Mouse (Mus musculus): ENCODE measurements around the gene A930017K11Rik. TPM values are rescaled to one million over a fixed set of nuclear protein-coding genes. Genes with fewer than 3 reads are reported as not detected.
A peak's percentile ranks its signal among the peaks of the same experiment; 100 is the strongest.

Gene A930017K11Rik
- polyA plus RNA-seq, 1 experiment from 2014 or later, result 0.28 TPM

- no peaks in the 10 kb centered on the region for H3K9me3 ChIP-seq (ENCODE audit: control insufficient read depth, low read length)
- H3K4me2 ChIP-seq (ENCODE audit: low read length), result no peak overlapping the region
- ATAC-seq (replicated peaks; ENCODE audit: low FRiP score, low TSS enrichment, low read depth) (no peak), DNase-seq (ENCODE audit: low spot score) (no peak)
- no peak overlapping the region for H3K9ac ChIP-seq (ENCODE audit: low read length)
- no peak overlapping the region for H3K27ac ChIP-seq (ENCODE audit: low read depth)
- WGBS, result 86% methylated on average over 3 of the region's 3 CpGs
- H3K27me3 ChIP-seq (replicated peaks; ENCODE audit: control insufficient read depth, insufficient read depth, low read length), result no peaks in the 10 kb centered on the region
- peaks cover 13% of the 10 kb centered on the region for H3K4me1 ChIP-seq (replicated peaks; ENCODE audit: control insufficient read depth, insufficient read depth, low read length)
- no peaks in the 10 kb centered on the region for H3K36me3 ChIP-seq (ENCODE audit: control insufficient read depth, insufficient read depth, low read length)
- H3K4me3 ChIP-seq (ENCODE audit: low read depth, low read length), result no peak overlapping the region
Measured at GRCm38 (mm10) chr17:25982913-25983312, 30.5 kb upstream of the A930017K11Rik start.

- WGBS, result 89% methylated on average over 5 of the region's 5 CpGs
- H3K27ac ChIP-seq (ENCODE audit: low read depth), result no peak overlapping the region
- ATAC-seq (replicated peaks; ENCODE audit: low FRiP score, low TSS enrichment, low read depth) (no peak), DNase-seq (ENCODE audit: low spot score) (no peak)
- H3K27me3 ChIP-seq (replicated peaks; ENCODE audit: control insufficient read depth, insufficient read depth, low read length), result no peaks in the 10 kb centered on the region
- H3K9me3 ChIP-seq (ENCODE audit: control insufficient read depth, low read length), result no peaks in the 10 kb centered on the region
- 0 out of 2 replicates have a peak overlapping the region, but pooled peaks have one; percentile 13 for H3K9ac ChIP-seq (ENCODE audit: low read length)
- H3K4me2 ChIP-seq (ENCODE audit: low read length), result no peak overlapping the region
- no peak overlapping the region for H3K4me3 ChIP-seq (ENCODE audit: low read depth, low read length)
- no peaks in the 10 kb centered on the region for H3K36me3 ChIP-seq (ENCODE audit: control insufficient read depth, insufficient read depth, low read length)
- peaks cover 13% of the 10 kb centered on the region for H3K4me1 ChIP-seq (replicated peaks; ENCODE audit: control insufficient read depth, insufficient read depth, low read length)
Measured at GRCm38 (mm10) chr17:25980854-25981253, 28.5 kb upstream of the A930017K11Rik start.

- H3K4me1 ChIP-seq (replicated peaks; ENCODE audit: control insufficient read depth, insufficient read depth, low read length), result peaks cover 13% of the 10 kb centered on the region
- no peak overlapping the region for H3K27ac ChIP-seq (ENCODE audit: low read depth)
- H3K4me2 ChIP-seq (ENCODE audit: low read length), result no peak overlapping the region
- H3K9me3 ChIP-seq (ENCODE audit: control insufficient read depth, low read length), result no peaks in the 10 kb centered on the region
- 87% methylated on average over 5 of the region's 5 CpGs for WGBS
- no peaks in the 10 kb centered on the region for H3K36me3 ChIP-seq (ENCODE audit: control insufficient read depth, insufficient read depth, low read length)
- ATAC-seq (replicated peaks; ENCODE audit: low FRiP score, low TSS enrichment, low read depth), result no peak
- no peak overlapping the region for H3K9ac ChIP-seq (ENCODE audit: low read length)
- no peak for DNase-seq (ENCODE audit: low spot score)
- no peaks in the 10 kb centered on the region for H3K27me3 ChIP-seq (replicated peaks; ENCODE audit: control insufficient read depth, insufficient read depth, low read length)
- H3K4me3 ChIP-seq (ENCODE audit: low read depth, low read length), result no peak overlapping the region
Measured at GRCm38 (mm10) chr17:25979829-25980738, 27.7 kb upstream of the A930017K11Rik start.

GRCm38 (mm10) chr17:25970954-25971707 lies 18.8 kb upstream of the A930017K11Rik start:
- Histone ChIP-seq H3K4me2 (ENCODE audit: low read length) (no peak overlapping the region), H3K4me1 (replicated peaks; ENCODE audit: control insufficient read depth, insufficient read depth, low read length) (peaks cover 14% of the 10 kb centered on the region), H3K9ac (ENCODE audit: low read length) (no peak overlapping the region), H3K36me3 (ENCODE audit: control insufficient read depth, insufficient read depth, low read length) (no peaks in the 10 kb centered on the region), H3K9me3 (ENCODE audit: control insufficient read depth, low read length) (no peaks in the 10 kb centered on the region), H3K27ac (ENCODE audit: low read depth) (no peak overlapping the region), H3K27me3 (replicated peaks; ENCODE audit: control insufficient read depth, insufficient read depth, low read length) (no peaks in the 10 kb centered on the region), H3K4me3 (ENCODE audit: low read depth, low read length) (no peak overlapping the region)
- DNase-seq (ENCODE audit: low spot score) (no peak), ATAC-seq (replicated peaks; ENCODE audit: low FRiP score, low TSS enrichment, low read depth) (no peak)
- 92% methylated on average over 4 of the region's 4 CpGs for WGBS

- no peak overlapping the region for H3K4me2 ChIP-seq (ENCODE audit: low read length)
- no peak for ATAC-seq (replicated peaks; ENCODE audit: low FRiP score, low TSS enrichment, low read depth)
- no peaks in the 10 kb centered on the region for H3K9me3 ChIP-seq (ENCODE audit: control insufficient read depth, low read length)
- peaks cover 14% of the 10 kb centered on the region for H3K4me1 ChIP-seq (replicated peaks; ENCODE audit: control insufficient read depth, insufficient read depth, low read length)
- H3K27ac ChIP-seq (ENCODE audit: low read depth), result no peak overlapping the region
- no peak overlapping the region for H3K4me3 ChIP-seq (ENCODE audit: low read depth, low read length)
- no peak for DNase-seq (ENCODE audit: low spot score)
- no peaks in the 10 kb centered on the region for H3K27me3 ChIP-seq (replicated peaks; ENCODE audit: control insufficient read depth, insufficient read depth, low read length)
- H3K9ac ChIP-seq (ENCODE audit: low read length), result no peak overlapping the region
- H3K36me3 ChIP-seq (ENCODE audit: control insufficient read depth, insufficient read depth, low read length), result no peaks in the 10 kb centered on the region
- whole genome bisulfite sequencing, result 90% methylated on average over 9 of the region's 9 CpGs
Measured at GRCm38 (mm10) chr17:25970448-25970847, 18.1 kb upstream of the A930017K11Rik start.

GRCm38 (mm10) chr17:25968176-25968575 lies 15.8 kb upstream of the A930017K11Rik start:
- Histone ChIP-seq H3K27me3 (replicated peaks; ENCODE audit: control insufficient read depth, insufficient read depth, low read length) (no peaks in the 10 kb centered on the region), H3K36me3 (ENCODE audit: control insufficient read depth, insufficient read depth, low read length) (peaks cover 13% of the 10 kb centered on the region), H3K9me3 (ENCODE audit: control insufficient read depth, low read length) (no peaks in the 10 kb centered on the region), H3K27ac (ENCODE audit: low read depth) (peak overlapping the region; percentile 6; the same call in 1 of the 2 replicates), H3K4me1 (replicated peaks; ENCODE audit: control insufficient read depth, insufficient read depth, low read length) (peaks cover 14% of the 10 kb centered on the region), H3K4me3 (ENCODE audit: low read depth, low read length) (no peak overlapping the region), H3K4me2 (ENCODE audit: low read length) (no peak overlapping the region), H3K9ac (ENCODE audit: low read length) (no peak overlapping the region)
- WGBS, result 67% methylated on average over 1 of the region's 1 CpGs
- DNase-seq (ENCODE audit: low spot score) (no peak), ATAC-seq (replicated peaks; ENCODE audit: low FRiP score, low TSS enrichment, low read depth) (peak; percentile 81)

- ATAC-seq (replicated peaks; ENCODE audit: low FRiP score, low TSS enrichment, low read depth), result no peak
- WGBS, result 33% methylated on average over 3 of the region's 3 CpGs
- H3K9me3 ChIP-seq (ENCODE audit: control insufficient read depth, low read length), result no peaks in the 10 kb centered on the region
- peak overlapping the region; percentile 6; the same call in 1 of the 2 replicates for H3K27ac ChIP-seq (ENCODE audit: low read depth)
- no peak overlapping the region for H3K9ac ChIP-seq (ENCODE audit: low read length)
- peaks cover 14% of the 10 kb centered on the region for H3K4me1 ChIP-seq (replicated peaks; ENCODE audit: control insufficient read depth, insufficient read depth, low read length)
- peaks cover 18% of the 10 kb centered on the region for H3K36me3 ChIP-seq (ENCODE audit: control insufficient read depth, insufficient read depth, low read length)
- H3K4me2 ChIP-seq (ENCODE audit: low read length), result no peak overlapping the region
- no peak for DNase-seq (ENCODE audit: low spot score)
- no peaks in the 10 kb centered on the region for H3K27me3 ChIP-seq (replicated peaks; ENCODE audit: control insufficient read depth, insufficient read depth, low read length)
- H3K4me3 ChIP-seq (ENCODE audit: low read depth, low read length), result no peak overlapping the region
Measured at GRCm38 (mm10) chr17:25967652-25968051, 15.3 kb upstream of the A930017K11Rik start.

GRCm38 (mm10) chr17:25964271-25964670 lies 11.9 kb upstream of the A930017K11Rik start:
- Histone ChIP-seq H3K9ac (ENCODE audit: low read length) (no peak overlapping the region), H3K36me3 (ENCODE audit: control insufficient read depth, insufficient read depth, low read length) (peaks cover 45% of the 10 kb centered on the region), H3K27me3 (replicated peaks; ENCODE audit: control insufficient read depth, insufficient read depth, low read length) (no peaks in the 10 kb centered on the region), H3K4me1 (replicated peaks; ENCODE audit: control insufficient read depth, insufficient read depth, low read length) (peaks cover 14% of the 10 kb centered on the region), H3K4me3 (ENCODE audit: low read depth, low read length) (no peak overlapping the region), H3K9me3 (ENCODE audit: control insufficient read depth, low read length) (no peaks in the 10 kb centered on the region), H3K27ac (ENCODE audit: low read depth) (no peak overlapping the region), H3K4me2 (ENCODE audit: low read length) (no peak overlapping the region)
- 90% methylated on average over 7 of the region's 7 CpGs for WGBS
- DNase-seq (ENCODE audit: low spot score) (no peak), ATAC-seq (replicated peaks; ENCODE audit: low FRiP score, low TSS enrichment, low read depth) (no peak; the same call in 1 of the 2 replicates)
